Mouse (Mus musculus) stomach, embryonic 16.5 days (tissue): ENCODE data around the gene 1700017N19Rik. TPM values are rescaled to one million over a fixed set of nuclear protein-coding genes. Genes with fewer than 3 reads are reported as not detected.

Experiments used
- ATAC-seq: fragments of 200-750 bp; cut with Nextera tagmentation; 2 replicates; pipeline ENCODE4 v1.8.0; 2017; ENCODE audit warnings: moderate number of reproducible peaks, moderate TSS enrichment; ENCODE audit not compliant: insufficient read depth, low FRiP score
- H3K27ac ChIP-seq: fragments of 300-500 bp; sonication (generic); 2 replicates; pipeline ENCODE4 v1.5.1; 2014; ENCODE audit warnings: low read length
- H3K27me3 ChIP-seq: fragments of 300-500 bp; sonication (generic); 2 replicates; pipeline ENCODE4 v1.6.1; 2014; ENCODE audit warnings: low read length, control low read depth, mixed read lengths; ENCODE audit not compliant: control insufficient read depth, insufficient read depth
- H3K36me3 ChIP-seq: fragments of 300-500 bp; sonication (generic); 2 replicates; pipeline ENCODE4 v1.6.1; 2014; ENCODE audit warnings: low read length; ENCODE audit not compliant: control insufficient read depth, insufficient read depth
- H3K4me1 ChIP-seq: fragments of 300-500 bp; sonication (generic); 2 replicates; pipeline ENCODE4 v1.6.1; 2014; ENCODE audit warnings: low read length, control low read depth, mixed read lengths; ENCODE audit not compliant: control insufficient read depth, insufficient read depth
- H3K4me2 ChIP-seq: fragments of 300-500 bp; sonication (generic); 2 replicates; pipeline ENCODE4 v1.6.1; 2014; ENCODE audit warnings: low read depth, low read length, mixed read lengths
- H3K4me3 ChIP-seq: fragments of 300-500 bp; sonication (generic); replicated peaks from 2 replicates; pipeline ENCODE4 v1.5.1; 2014; ENCODE audit warnings: mild to moderate bottlenecking, low read length
- H3K9ac ChIP-seq: fragments of 300-500 bp; sonication (generic); 2 replicates; pipeline ENCODE4 v1.6.1; 2014; ENCODE audit warnings: low read length
- H3K9me3 ChIP-seq: fragments of 300-500 bp; sonication (generic); replicated peaks from 2 replicates; pipeline ENCODE4 v1.6.1; 2016; ENCODE audit warnings: low read length, control low read depth; ENCODE audit not compliant: control insufficient read depth
- WGBS: fragments of 180-500 bp; shearing (Covaris S2); extraction: QIAGEN DNeasy Blood & Tissue Kit; methylation state at CpG from one replicate; pipeline ENCODE4 v1.1.7; 2014; 5-methylcytosine and 5-hydroxymethylcytosine counted together
- polyA plus RNA-seq: library from polyadenylated mRNA; unstranded; fragments of >200 nt; fragmentation: Nextera tagmentation; extraction: Ambion mirVana; gene quantifications from 2 replicates; pipeline ENCODE4 v1.2.1, GENCODE M21; 2015

The 1700017N19Rik gene
- polyA plus RNA-seq, 1 experiment from 2014 or later: not detected

DNA sequence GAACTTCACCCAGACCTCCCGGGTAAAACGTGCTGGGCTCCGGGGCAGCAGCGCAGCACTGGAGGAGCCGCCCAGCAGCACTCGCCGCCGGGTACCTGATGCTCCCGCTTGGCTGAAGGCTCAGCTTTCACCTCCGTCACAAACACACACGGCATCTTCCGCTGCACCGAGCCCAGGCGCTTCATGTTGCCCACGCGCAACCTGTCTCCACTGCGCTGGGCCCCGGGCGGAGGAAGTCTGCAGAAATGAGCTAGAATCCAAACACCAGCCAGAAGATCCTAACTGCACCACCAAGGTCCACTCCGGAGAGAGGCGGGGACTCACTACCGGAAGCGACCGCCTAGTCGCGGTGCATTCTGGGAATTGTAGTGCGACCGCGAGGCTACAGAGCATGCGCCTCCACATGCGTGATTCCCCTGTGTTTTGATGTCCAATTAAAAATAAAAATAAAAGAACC lies 1.3 kb upstream of the 1700017N19Rik start:
- Histone ChIP-seq H3K27ac (peak overlapping the region; percentile 73), H3K9ac (peak overlapping the region; percentile 88), H3K4me2 (peak overlapping the region; percentile 87), H3K27me3 (no peaks in the 10 kb centered on the region), H3K9me3 (no peaks in the 10 kb centered on the region), H3K4me3 (peak overlapping the region; percentile 92), H3K36me3 (no peaks in the 10 kb centered on the region), H3K4me1 (no peaks in the 10 kb centered on the region)
- ATAC-seq: peak; percentile 100
- under 1% methylated on average over 31 of the region's 31 CpGs for WGBS

DNA sequence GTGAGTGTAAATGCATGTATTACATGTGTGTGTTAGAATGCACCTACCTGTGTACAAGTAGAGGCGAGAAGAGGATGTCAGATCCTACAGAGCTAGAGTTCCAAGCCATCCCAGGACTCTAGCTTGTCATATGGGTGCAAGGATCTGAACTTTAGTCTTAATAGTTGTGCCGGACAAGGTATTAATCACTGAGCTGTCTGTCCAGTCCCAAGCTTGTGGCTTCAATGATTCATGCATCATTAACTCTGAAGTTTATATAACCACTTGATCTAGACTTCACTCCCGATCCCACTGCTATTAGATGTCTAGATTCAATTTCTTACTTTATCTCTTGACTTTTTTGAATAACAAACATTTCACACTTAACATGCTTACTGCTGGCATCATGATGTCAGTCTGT lies 8.1 kb downstream of the 1700017N19Rik start:
- WGBS: 64% methylated on average over 3 of the region's 3 CpGs
- no peaks in the 10 kb centered on the region for H3K27me3 ChIP-seq
- H3K4me3 ChIP-seq: no peak overlapping the region
- no peaks in the 10 kb centered on the region for H3K9me3 ChIP-seq
- no peaks in the 10 kb centered on the region for H3K36me3 ChIP-seq
- no peak overlapping the region for H3K4me2 ChIP-seq
- H3K9ac ChIP-seq: no peak overlapping the region
- no peaks in the 10 kb centered on the region for H3K4me1 ChIP-seq
- no peak overlapping the region for H3K27ac ChIP-seq
- ATAC-seq: no peak

DNA sequence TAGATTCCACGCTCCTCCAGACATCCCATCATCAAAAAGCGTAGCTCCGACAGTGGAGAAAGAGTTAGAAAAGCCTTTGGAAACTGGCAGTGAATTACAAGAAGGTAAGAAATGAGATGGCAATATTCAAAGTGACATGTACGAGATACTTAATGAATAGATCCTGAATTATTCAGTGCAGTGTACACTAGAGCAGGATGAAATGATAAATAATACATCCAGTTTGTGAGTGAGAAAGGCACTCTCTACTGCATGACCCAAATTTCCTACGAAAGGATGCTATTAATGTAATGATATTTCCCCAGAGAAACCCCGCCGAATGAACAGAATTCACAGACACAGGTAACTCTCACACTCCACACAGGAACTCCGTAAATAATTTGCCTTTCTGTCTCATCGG lies 13.2 kb downstream of the 1700017N19Rik start:
- ATAC-seq: no peak
- no peaks in the 10 kb centered on the region for H3K4me1 ChIP-seq
- no peaks in the 10 kb centered on the region for H3K27me3 ChIP-seq
- H3K9me3 ChIP-seq: no peaks in the 10 kb centered on the region
- WGBS: 88% methylated on average over 9 of the region's 9 CpGs
- no peak overlapping the region for H3K27ac ChIP-seq
- H3K9ac ChIP-seq: no peak overlapping the region
- no peaks in the 10 kb centered on the region for H3K36me3 ChIP-seq
- H3K4me3 ChIP-seq: no peak overlapping the region
- H3K4me2 ChIP-seq: no peak overlapping the region

DNA sequence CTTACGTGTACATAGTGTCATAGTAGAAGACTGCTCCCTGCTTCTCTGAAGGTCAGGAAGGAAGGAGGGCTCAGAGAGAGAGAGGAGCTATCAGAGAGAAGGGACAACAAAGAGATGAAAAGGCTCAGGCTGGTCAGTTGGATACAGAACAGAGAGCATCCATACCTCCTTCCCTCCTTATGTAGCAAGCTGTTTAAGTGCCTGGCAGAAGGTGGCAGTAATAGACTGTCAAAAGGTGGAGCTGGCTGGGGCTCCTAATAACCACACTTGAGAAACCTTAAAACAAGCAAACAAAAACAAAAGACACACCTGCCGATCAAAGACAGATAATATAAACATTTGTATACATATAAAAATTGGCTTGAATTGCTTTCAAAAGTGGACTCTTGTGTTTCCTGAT lies 14.0 kb downstream of the 1700017N19Rik start:
- no peak overlapping the region for H3K4me2 ChIP-seq
- 60% methylated on average over 2 of the region's 2 CpGs for WGBS
- H3K27ac ChIP-seq: no peak overlapping the region
- no peaks in the 10 kb centered on the region for H3K4me1 ChIP-seq
- ATAC-seq: no peak
- H3K9ac ChIP-seq: no peak overlapping the region
- no peak overlapping the region for H3K4me3 ChIP-seq
- H3K9me3 ChIP-seq: no peaks in the 10 kb centered on the region
- no peaks in the 10 kb centered on the region for H3K27me3 ChIP-seq
- H3K36me3 ChIP-seq: no peaks in the 10 kb centered on the region

DNA sequence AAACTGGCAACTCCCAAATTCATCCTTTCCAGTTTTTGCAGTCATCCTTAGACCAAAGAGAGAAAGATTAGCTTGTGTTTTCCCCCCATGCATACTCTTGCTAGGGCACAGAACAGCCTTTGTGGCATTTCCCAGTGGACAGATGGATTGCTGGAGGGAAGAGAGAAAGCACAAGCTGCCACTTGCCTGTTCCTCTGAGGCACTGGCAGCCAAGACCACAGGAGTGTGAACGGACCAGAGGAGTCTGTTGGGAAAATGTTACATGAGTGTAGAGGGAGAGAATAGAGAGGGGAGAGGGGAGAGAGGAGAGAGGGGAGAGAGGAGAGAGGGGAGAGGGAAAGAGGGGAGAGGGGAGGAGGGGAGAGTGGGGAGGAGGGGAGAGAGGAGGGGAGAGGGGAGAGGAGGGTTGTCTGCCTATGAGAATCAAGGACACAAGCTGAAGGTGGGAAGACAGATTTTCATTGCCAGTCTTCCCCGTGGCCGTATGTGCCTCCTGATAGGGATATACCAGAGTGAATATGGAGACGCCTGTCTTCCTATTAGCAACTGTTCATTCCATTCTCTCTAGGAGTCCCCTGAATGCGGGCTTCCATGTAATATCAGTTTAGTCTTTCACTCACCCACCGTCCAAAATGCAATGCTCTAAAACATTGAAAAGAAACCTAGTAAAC lies 27.1 kb downstream of the 1700017N19Rik start:
- 70% methylated on average over 6 of the region's 6 CpGs for WGBS
- no peak for ATAC-seq
- Histone ChIP-seq H3K9ac (no peak overlapping the region), H3K9me3 (no peaks in the 10 kb centered on the region), H3K36me3 (no peaks in the 10 kb centered on the region), H3K4me2 (no peak overlapping the region), H3K27ac (no peak overlapping the region), H3K27me3 (no peaks in the 10 kb centered on the region), H3K4me3 (no peak overlapping the region), H3K4me1 (no peaks in the 10 kb centered on the region)

DNA sequence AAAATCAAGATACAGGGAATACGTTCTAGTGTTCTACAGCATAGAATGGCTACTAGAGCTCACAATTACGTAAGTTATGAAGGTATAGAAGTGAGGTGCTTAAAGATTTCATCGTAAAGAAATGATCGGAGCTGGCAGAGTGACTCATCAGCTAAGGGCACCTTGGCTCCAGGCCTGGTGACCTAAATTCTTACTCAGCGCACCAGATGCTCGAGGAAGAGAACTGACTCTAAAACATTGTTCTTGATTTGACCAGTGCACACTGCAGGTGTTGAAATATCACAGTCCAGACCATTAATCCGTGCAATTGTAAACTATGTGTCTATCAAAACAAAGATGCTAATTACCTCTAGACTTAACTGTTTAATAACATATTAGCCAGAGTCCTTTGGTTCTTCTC lies 29.2 kb downstream of the 1700017N19Rik start:
- H3K27ac ChIP-seq: no peak overlapping the region
- 73% methylated on average over 7 of the region's 7 CpGs for WGBS
- no peak for ATAC-seq

DNA sequence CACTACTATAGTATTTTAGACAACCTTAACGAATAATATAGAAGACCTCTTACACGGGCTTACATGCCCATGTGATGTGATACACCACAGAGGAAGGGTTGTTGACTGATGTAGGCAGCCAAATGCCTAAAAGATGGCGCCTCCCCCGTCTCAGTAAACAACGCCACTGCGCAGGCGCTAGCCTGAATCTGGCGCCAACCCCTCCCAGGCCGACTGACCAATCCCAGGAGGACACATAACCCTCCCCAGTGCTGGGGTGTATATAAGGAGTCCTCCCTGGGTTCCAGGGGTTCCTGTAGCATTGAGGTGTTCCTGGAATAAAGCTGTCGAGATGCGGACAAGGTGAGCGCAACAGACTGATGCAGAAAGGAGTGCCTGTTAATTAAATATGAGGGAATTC lies 29.8 kb downstream of the 1700017N19Rik start:
- Histone ChIP-seq H3K9me3 (no peaks in the 10 kb centered on the region), H3K4me1 (no peaks in the 10 kb centered on the region), H3K4me2 (no peak overlapping the region), H3K9ac (no peak overlapping the region), H3K36me3 (no peaks in the 10 kb centered on the region), H3K27me3 (no peaks in the 10 kb centered on the region), H3K4me3 (no peak overlapping the region), H3K27ac (no peak overlapping the region)
- ATAC-seq: no peak
- WGBS: 92% methylated on average over 12 of the region's 12 CpGs

More for the DNA sequence above, 29.2 kb downstream of the 1700017N19Rik start:
- Histone ChIP-seq H3K9me3 (no peaks in the 10 kb centered on the region), H3K4me2 (no peak overlapping the region), H3K4me3 (no peak overlapping the region), H3K36me3 (no peaks in the 10 kb centered on the region), H3K27me3 (no peaks in the 10 kb centered on the region), H3K9ac (no peak overlapping the region), H3K4me1 (no peaks in the 10 kb centered on the region)

DNA sequence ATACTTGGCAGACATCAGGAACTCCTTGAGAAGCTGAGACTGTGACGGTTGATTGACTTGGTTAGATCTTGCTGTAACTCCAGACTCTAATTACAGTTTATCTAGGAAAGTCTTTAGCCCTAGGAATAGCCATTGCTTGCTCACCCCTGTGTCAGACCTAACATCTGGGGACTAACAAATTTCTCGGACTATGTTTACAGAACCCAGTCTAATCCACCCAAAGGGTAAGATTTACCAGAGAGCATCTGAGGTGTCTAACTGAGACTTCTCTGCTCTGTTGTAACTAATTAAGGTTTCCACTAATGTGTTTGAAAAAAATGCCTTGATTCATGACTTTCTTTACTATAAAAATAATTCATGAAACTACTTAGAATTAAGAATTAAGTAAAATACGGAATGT lies 32.2 kb downstream of the 1700017N19Rik start:
- Histone ChIP-seq H3K4me2 (no peak overlapping the region), H3K4me3 (no peak overlapping the region), H3K27me3 (no peaks in the 10 kb centered on the region), H3K4me1 (no peaks in the 10 kb centered on the region), H3K36me3 (no peaks in the 10 kb centered on the region), H3K27ac (no peak overlapping the region), H3K9ac (no peak overlapping the region), H3K9me3 (no peaks in the 10 kb centered on the region)
- WGBS: 58% methylated on average over 3 of the region's 3 CpGs
- ATAC-seq: no peak

DNA sequence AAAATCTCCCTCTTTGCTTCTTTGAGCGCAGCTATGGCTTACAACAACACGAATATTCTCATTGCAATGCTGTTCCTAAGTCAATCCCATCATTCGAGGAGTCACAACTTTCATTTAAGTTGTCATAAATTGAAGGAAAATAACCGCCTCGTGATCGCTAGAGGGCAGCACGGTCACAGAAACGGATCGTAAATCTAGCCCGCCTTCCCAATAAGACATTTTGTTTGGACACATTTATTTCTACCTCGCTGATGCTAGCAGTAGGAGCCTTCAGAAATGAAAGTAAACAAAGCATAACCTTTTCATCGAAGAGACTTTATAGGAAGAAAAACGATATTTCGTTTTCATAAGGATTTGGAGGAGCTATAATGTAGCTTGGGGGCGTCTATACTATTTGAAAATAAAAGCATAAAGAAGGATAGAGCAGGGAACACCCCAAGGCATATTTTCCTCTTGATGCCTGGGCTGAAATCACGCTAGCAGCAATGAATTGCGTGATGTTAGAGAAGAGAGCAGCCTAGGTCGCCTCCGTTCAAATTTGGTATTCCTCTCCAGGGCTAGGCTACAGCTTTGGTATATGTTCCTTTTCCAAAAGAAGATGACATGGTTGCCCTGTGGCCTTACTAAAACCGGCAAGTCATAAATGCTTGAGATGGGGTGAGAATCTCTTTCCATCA lies 39.6 kb downstream of the 1700017N19Rik start:
- Histone ChIP-seq H3K4me2 (peak overlapping the region; percentile 46), H3K36me3 (no peaks in the 10 kb centered on the region), H3K4me3 (peak overlapping the region; percentile 23; the same call in 1 of the 2 replicates), H3K27me3 (no peaks in the 10 kb centered on the region), H3K27ac (no peak overlapping the region), H3K4me1 (no peaks in the 10 kb centered on the region), H3K9me3 (no peaks in the 10 kb centered on the region), H3K9ac (no peak overlapping the region)
- WGBS: 21% methylated on average over 20 of the region's 20 CpGs
- ATAC-seq: no peak
